Mouse (Mus musculus) natural killer cell, adult 2 months (primary cell): ENCODE measurements around the gene Sec14l1.

Source experiments
- DNase-seq, 2 experiments: peaks; one replicate each; pipeline ENCODE4 v3.0.0; 2022; ENCODE audit warnings: low spot score in 2 of 2

The Sec14l1 gene

DNA sequence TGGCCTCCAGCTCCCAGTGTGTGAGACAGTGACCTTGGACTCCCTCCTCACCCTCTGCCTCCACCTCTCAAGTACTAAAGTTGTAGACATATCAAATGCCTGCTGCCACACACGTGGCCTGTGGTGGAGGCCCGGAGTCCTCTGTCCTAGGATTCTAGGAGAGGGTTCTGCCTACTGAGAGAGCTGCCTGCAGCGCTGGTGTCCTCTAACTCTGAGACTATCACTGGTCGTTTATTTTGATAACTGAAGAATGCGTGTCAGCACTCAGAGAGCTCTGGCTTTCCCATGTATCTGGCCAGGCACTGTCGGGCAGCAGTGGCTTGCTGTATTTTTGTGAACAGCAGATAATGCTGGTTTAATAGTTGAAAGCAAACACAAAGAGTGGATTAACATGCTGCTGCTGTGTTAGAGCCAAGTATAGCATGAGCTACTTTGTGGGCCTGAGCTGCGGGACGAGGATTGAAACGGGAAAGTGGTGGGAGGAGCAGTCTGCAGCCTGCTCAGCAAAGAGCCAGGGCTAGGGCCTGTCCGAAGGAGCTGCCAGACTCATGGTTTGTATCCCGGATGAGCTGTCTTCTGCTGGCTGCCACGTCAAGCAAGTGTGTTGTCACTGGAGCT lies 13.1 kb downstream of the Sec14l1 start:
- no peak for DNase-seq

- no peak for DNase-seq
Measured at GRCm38 (mm10) chr11:117129473-117129872, 14.5 kb downstream of the Sec14l1 start.

DNA sequence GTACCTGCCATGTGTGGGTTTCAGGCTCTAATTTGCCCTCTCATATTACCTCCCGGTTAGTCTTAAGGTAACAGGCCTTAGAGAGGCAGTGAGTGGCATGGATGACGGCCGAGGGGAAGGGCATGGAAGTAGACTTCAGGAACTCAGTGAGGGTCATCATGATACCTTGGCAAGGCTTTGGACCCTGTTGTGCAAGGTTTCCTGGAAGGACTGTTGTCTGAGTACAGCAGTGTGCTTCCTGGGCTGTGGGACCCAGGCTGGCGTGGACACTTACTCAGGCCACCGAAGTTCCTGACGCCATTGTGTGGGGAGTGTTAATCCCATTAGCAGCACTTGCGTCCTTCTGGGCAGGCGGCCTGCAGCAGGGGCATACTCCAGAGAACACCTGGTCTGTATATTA lies 15.1 kb downstream of the Sec14l1 start:
- no peak for DNase-seq

DNA sequence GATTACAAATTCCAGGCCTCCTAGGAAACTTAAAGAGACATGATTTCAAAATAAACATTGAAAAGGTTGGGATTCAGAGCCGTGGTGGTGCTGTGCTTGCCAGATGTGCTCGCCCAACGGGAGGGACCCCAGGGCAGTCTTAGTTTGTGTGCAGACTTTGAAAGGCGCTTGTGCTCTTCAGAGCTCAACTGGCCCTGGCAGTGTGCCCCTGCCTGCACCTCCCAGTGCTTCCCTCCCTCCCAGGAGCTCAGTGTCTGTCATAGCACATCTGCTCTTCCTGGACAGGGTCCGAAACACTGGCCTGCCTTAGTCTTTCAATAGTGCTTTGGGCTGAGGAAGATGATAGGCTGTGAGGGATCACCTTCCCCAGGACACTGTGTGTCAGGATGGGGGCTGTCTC lies 15.9 kb downstream of the Sec14l1 start:
- DNase-seq, result no peak

- no peak for DNase-seq
Measured at GRCm38 (mm10) chr11:117131450-117131849, 16.5 kb downstream of the Sec14l1 start.

DNA sequence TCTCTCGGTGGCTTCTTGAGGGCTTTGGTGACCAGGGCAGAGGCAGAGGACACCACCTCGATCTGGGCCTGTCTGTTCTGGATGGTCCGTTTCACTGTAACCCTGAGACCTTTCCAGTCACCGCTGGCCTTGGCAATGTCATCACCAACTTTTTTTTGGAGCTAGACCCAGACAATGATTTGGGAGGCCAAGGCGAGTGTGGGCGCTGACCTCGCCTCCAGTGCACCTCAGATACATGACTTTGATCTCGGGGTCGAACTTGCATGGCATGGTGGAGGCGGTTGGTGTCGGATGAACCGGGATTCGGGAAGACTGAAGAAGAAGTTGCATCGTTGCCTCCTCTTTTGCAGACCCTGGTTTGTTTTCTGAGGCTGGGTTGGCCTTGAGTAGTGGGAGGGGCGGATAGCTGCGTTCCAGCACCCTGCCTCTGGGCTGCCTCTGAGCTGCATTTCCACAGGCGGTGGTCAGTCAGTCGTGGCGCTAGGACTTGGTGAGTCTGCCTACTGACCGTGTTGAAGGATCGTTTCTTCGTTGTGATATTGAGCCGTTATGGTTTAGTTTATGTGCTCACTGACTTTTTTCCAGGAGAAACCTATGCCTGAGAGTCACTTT lies 19.9 kb downstream of the Sec14l1 start:
- no peak for DNase-seq

GRCm38 (mm10) chr11:117135457-117136290 lies 20.7 kb downstream of the Sec14l1 start:
- peak in 1 of 2 experiments; percentile 38 for DNase-seq

DNA sequence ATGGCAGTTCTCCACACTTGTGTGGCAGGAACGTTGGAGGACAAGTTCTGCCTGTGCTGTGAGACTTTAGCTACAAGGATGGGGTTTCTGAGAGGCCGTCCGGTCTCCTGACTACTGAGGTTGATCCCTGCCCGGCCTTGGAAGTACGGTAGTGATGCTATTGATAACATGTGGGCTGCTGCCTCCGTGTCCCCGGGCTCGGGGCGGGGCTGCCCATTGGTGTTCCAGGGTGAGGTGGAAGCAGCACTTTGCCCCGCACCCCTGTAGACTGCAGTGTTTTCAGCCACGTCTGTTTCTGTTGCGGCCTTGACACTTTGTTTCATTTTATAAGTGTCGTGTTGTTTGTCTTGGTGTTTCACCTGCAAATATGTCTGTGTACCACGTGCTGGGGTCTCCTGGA lies 21.9 kb downstream of the Sec14l1 start:
- no peak for DNase-seq

DNA sequence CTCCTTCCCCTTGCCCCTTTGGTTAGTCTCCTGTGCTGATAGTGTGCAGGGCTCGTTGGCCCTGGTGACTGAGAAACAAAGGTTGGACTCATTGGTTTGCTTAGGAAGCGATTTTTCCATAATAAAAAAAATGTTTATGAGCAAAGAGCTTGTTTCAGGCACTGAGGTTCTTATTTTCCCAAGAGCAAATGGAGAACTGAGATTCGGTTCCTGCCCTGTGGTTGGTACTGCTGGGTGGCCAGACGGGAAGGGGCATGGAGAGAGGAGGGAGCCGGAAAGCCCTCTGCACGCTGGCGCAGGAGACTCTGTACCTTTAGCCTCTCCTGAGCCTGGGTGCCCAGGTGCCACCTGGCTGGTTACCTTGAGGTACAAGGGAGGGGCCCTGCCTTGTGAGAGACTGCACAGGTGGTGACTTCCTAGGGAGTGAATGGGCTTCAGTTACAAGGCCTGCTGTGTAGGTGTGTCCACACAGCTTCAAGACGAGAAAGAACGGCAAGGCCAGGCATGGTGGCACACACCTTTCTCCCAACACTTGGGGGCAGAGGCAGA lies 23.3 kb downstream of the Sec14l1 start:
- DNase-seq, result no peak

DNA sequence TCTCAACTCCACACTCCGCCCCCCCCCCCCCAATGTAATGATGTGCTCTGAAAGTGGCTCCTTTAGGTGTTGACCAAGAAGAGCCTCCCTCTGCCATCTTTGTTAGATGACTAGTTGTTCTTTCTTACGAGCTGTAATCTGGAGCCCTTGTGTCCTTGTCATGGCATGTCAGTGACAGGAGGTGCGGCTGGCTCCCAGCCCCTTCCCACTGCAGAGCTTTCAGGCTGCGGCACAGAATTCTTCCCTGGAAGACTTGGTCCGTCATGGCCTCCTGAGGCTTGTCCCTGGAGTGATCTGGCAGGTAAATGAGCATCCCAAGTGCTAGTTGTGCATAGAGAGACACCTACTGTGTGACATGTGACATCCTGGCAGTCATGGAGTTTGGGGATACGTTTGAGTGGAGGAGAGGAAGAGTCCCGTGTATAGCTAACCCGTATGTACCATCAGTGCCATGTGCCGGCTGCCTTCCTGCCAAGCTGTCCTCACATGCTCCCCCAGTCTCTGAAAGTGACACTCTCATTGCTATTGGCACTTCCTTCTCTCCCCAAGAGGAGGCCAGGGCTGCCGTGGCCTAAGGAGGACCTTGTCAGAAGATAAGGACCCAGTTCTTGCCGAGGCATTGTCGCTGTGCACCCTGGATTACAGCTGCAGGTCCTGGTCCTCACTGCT lies 24.0 kb downstream of the Sec14l1 start:
- no peak for DNase-seq

- DNase-seq, result no peak
Measured at GRCm38 (mm10) chr11:117141376-117142001, 26.5 kb downstream of the Sec14l1 start.

DNA sequence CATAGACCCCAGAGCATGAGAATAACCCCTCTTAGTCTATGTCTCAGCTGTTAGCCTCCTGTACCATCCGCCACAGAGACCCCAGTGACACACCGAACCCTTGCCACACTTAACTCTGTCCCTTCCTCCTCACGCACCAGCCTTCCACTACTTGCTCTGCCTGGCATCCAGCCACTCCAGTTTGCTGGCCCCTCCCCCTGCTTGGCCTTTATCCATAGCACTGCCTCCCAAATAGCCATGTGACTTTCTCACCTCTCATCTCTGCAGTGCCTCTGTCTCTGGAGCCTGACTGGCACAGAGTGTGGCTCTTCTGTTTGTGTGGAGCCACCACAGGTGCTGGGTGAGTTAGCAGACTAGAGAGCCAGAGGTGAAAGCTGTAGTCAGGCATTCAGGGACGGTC lies 27.5 kb downstream of the Sec14l1 start:
- no peak for DNase-seq

GRCm38 (mm10) chr11:117145451-117146117 lies 30.6 kb downstream of the Sec14l1 start:
- no peak for DNase-seq

DNA sequence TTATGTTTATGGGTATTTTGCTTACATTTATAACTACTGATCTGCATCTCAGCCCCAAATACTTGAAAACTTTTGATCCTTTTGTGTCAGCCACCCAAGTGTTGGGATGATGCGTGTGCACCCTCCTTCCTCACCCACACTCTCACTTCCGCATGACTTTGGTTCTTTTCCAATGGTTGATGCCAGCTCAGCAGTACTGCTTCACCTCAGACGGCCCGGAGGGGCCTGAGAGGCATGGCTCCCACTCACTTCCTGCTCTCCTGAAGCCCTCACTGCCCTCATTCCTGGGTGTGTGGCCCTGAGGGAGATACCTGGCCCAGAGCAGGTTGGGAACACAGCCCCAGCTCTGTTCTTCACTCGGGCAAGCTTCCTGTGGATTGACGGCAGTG lies 31.1 kb downstream of the Sec14l1 start:
- no peak for DNase-seq

- DNase-seq, result no peak
Measured at GRCm38 (mm10) chr11:117146776-117147536, 32.0 kb downstream of the Sec14l1 start.

DNA sequence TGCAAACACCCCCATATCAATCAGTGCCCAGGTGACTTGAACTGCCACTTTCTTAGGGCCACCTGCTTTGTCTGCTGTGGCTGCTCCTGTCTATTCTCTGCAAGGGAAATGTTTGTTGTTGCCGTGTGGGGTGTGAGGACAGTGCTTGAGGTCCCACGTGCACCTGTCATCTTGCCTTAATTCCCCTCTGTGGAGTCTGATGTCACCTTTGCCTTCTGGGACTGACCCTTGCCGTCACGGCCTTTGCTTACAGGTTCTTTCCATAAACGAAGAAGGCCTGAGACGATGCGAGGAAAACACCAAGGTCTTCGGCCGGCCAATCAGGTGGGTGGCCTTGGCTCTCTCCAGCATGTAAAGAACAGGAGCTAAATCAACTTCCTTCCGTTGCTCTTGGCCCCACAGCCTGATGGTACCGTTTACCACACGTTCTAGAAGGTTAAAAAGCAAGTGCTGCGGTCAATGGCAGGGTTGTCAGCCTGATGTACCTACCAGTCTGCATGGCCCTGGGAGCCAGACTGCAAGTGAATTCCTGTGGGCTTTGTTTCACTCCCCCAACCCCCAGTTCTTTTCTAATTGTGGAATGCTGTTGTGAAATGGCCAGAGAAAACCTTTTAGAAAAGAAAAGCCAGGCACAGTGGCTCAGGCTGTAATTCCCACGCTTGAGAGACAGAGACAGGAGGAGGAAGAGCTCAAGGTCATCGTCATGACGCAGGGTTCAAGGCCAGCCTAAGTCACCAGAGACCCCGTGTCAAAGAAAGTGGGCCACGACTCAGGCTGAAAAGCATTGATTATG lies 34.1 kb downstream of the Sec14l1 start:
- DNase-seq, result no peak

DNA sequence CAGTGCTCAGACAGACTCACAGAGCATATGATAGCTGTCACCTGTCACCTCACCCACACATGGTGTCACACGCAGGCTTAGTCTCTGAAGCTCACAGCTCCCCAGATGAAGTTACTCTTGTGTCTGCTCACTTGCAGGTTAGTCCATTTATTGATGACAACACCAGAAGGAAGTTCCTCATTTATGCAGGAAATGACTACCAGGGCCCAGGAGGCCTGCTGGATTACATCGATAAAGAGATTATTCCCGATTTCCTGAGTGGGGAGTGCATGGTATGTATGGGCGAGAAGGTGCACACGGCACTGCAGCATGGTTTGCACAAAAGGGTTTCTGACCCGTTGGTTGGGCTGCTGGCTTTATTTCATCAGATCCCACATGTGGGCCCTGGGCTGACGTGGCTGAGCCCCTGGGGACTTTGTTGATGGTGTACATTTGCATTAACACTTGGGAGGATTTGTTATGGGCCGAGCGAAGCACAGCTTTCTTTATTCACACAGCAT lies 35.5 kb downstream of the Sec14l1 start:
- DNase-seq, result peak in 1 of 2 experiments; percentile 18

DNA sequence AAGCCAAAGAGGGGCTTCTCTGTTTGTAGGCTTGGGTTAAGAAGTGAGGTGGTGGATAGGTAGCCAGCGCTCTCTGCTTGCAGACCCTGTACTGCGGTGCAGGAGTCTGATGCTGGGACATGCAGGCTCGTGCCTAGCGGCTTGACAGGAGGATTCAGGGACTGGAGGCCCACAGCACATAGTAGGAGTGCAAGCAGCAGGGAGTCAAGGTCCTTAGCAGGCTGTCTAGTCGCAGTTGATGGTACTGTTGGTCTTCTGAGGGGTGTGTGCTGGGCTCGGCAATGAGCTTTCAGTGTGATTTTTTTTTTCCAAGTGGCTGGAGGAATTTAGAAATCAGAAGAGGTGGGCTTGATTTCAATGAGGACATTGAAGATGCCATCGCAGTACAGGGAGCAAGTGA lies 36.5 kb downstream of the Sec14l1 start:
- DNase-seq, result no peak

GRCm38 (mm10) chr11:117152541-117152940 lies 37.6 kb downstream of the Sec14l1 start:
- DNase-seq, result no peak
